In genomic region chr16:4969055-4969843, GRCm38 (mm10) we compare ENCODE assay signal across 19 mouse cellular contexts. TPM values are rescaled to one million over a fixed set of nuclear protein-coding genes. Genes with fewer than 3 reads are reported as not detected.
DNase-seq lines count a peak whose midpoint lies in the region; ATAC-seq and TF ChIP-seq lines count a peak whose summit lies in the region.
"Had no signal": no experiment of that assay in that cellular context is flagged by ENCODE, and none has a peak within 500 bp of the region (broad histone marks: within the 10 kb centered on the region; RNA-seq: fewer than 3 reads in every experiment).

No protein-coding gene starts in this region.

- TF ChIP-seq RAD21 in CH12.LX (IDR thresholded peaks at IDR 0.05; ENCODE audit: low read depth, low read length), result no peak

- dilution Hi-C loops in CH12.LX (cut with MboI; ENCODE audit: extremely low pct_ligation_motif_present, extremely low pct_unique_long_range_greater_than_20kb, low sequenced_read_pairs), result no loop called here

- no peak overlapping the region for H3K9ac ChIP-seq in CH12.LX (ENCODE audit: insufficient read depth, low read depth)
- no peak overlapping the region for H3K9ac ChIP-seq in lung, embryonic 14.5 days
- H3K9ac ChIP-seq: liver, embryonic 13.5 days had no signal

- DNase-seq in cerebellum, adult 11-12 months, result peak; percentile 9
- DNase-seq in cerebellum, adult 11 months, result no peak
- DNase-seq in CH12.LX (ENCODE audit: extremely low read depth), result peak; percentile 32
- peak; percentile 8 for DNase-seq in lung, embryonic 14.5 days
- DNase-seq in gastrocnemius, postnatal 36 days, result no peak
- no peak for DNase-seq in T-cell, adult 2 months (ENCODE audit: low spot score)
- DNase-seq in thymus, adult 18-20 months, result no peak
- DNase-seq: adrenal gland, postnatal 36 days; cerebellum, adult 18-20 months; embryo, embryonic 11 days; heart, adult 2 months; heart, postnatal 36 days; liver, embryonic 13.5 days; right cerebral cortex, postnatal 14 days had no signal

- no peak for TF ChIP-seq EP300 in CH12.LX (IDR thresholded peaks at IDR 0.05; ENCODE audit: low read length)

- no peak overlapping the region for H3K4me2 ChIP-seq in CH12.LX (ENCODE audit: insufficient read depth, low read depth, poor library complexity, severe bottlenecking)
- H3K4me2 ChIP-seq in lung, embryonic 14.5 days, result no peak overlapping the region
- H3K4me2 ChIP-seq: liver, embryonic 13.5 days had no signal

- H3K27me3 ChIP-seq in CH12.LX (replicated peaks), result no peaks in the 10 kb centered on the region
- no peaks in the 10 kb centered on the region for H3K27me3 ChIP-seq in lung, embryonic 14.5 days (ENCODE audit: insufficient read depth, low read length)
- peaks cover 3% of the 10 kb centered on the region for H3K27me3 ChIP-seq in megakaryocyte, embryonic 14.5 days (replicated peaks)
- H3K27me3 ChIP-seq: liver, embryonic 13.5 days had no signal

- H3K4me3 ChIP-seq in CH12.LX (replicated peaks in 1 of 3; ENCODE audit: low read depth in 2 of 3, low read length in 2 of 3, poor library complexity in 1 of 3), result no peak overlapping the region
- H3K4me3 ChIP-seq in lung, embryonic 14.5 days (ENCODE audit: low read depth, low read length), result no peak overlapping the region
- H3K4me3 ChIP-seq in megakaryocyte, embryonic 14.5 days (replicated peaks), result peak overlapping the region; percentile 80
- H3K4me3 ChIP-seq: heart, adult 2 months; left cerebral cortex, adult 2 months; liver, embryonic 13.5 days had no signal

- ATAC-seq in lung, embryonic 14.5 days (ENCODE audit: insufficient read depth), result no peak
- ATAC-seq: intestine, postnatal 0 days had no signal

- no peak overlapping the region; the same call in 1 of the 2 replicates for H3K27ac ChIP-seq in CH12.LX (ENCODE audit: insufficient read depth, low read depth)
- H3K27ac ChIP-seq in lung, embryonic 14.5 days (ENCODE audit: low read depth), result no peak overlapping the region
- H3K27ac ChIP-seq: heart, adult 2 months; left cerebral cortex, adult 2 months; liver, embryonic 13.5 days; stomach, postnatal 0 days had no signal

- no peaks in the 10 kb centered on the region for H3K9me3 ChIP-seq in CH12.LX (replicated peaks; ENCODE audit: low read length)
- H3K9me3 ChIP-seq in lung, embryonic 14.5 days (ENCODE audit: low read depth, low read length), result no peaks in the 10 kb centered on the region
- no peaks in the 10 kb centered on the region for H3K9me3 ChIP-seq in megakaryocyte, embryonic 14.5 days
- H3K9me3 ChIP-seq: liver, embryonic 13.5 days had no signal

- H3K4me1 ChIP-seq in CH12.LX (ENCODE audit: control insufficient read depth in 1 of 2, insufficient read depth in 2 of 2), result peaks cover 6 to 40% of the 10 kb centered on the region in 2 experiments; a peak in 3 of 4 replicates
- no peaks in the 10 kb centered on the region for H3K4me1 ChIP-seq in lung, embryonic 14.5 days (ENCODE audit: insufficient read depth)
- peaks cover 51% of the 10 kb centered on the region for H3K4me1 ChIP-seq in megakaryocyte, embryonic 14.5 days

- peaks cover 0 to 8% of the 10 kb centered on the region in 2 experiments for H3K36me3 ChIP-seq in CH12.LX (replicated peaks in 1 of 2; ENCODE audit: control insufficient read depth in 1 of 2, insufficient read depth in 1 of 2, low read length in 1 of 2)
- H3K36me3 ChIP-seq in lung, embryonic 14.5 days (ENCODE audit: insufficient read depth), result no peaks in the 10 kb centered on the region
- peaks cover 16% of the 10 kb centered on the region for H3K36me3 ChIP-seq in megakaryocyte, embryonic 14.5 days (replicated peaks; ENCODE audit: low read length)
- H3K36me3 ChIP-seq: liver, embryonic 13.5 days had no signal

- TF ChIP-seq POLR2A in CH12.LX (IDR thresholded peaks at IDR 0.05; ENCODE audit: low read depth, low read length), result no peak

- whole genome bisulfite sequencing in lung, embryonic 14.5 days, result 82% methylated on average over 5 of the region's 5 CpGs

- intact Hi-C loops in gastrocnemius, postnatal 36 days (cut with DNase I), result no loop called here

- TF ChIP-seq CTCF in CH12.LX (conservative IDR thresholded peaks at IDR 0.05 in 1 of 2, IDR thresholded peaks at IDR 0.05 in 1 of 2; ENCODE audit: low read depth in 2 of 2, low read length in 2 of 2), result no peak
- no peak for TF ChIP-seq CTCF in lung, embryonic 14.5 days (IDR thresholded peaks at IDR 0.05; ENCODE audit: low read depth)

- H3K79me2 ChIP-seq in CH12.LX (replicated peaks; ENCODE audit: control insufficient read depth, extremely low read depth, insufficient read depth, poor library complexity, severe bottlenecking), result no peaks in the 10 kb centered on the region

- in situ Hi-C loops in CH12.LX (cut with MboI; ENCODE audit: low pct_ligation_motif_present, low pct_unique_long_range_greater_than_20kb, low sequenced_read_pairs), result loop anchor here (5.0 kb wide), 1 partner anchor 38 kb away; the partner anchor contains the start of gene Smim22

TF ChIP-seq in CH12.LX, 34 proteins besides CTCF, POLR2A, EP300 and RAD21:
- no peak for TF ChIP-seq CHD2 (IDR thresholded peaks at IDR 0.05; ENCODE audit: low read length)

RNA-seq across cellular contexts. Expression of gene Anks3, which starts 5.2 kb away (rescaled TPM):
- total RNA-seq in CH12.LX (2012; rRNA removed) (24.4 and 34.0 TPM in 2 replicates), CH12.LX (2014; rRNA removed) (17.0 and 17.4 TPM in 2 replicates)
- 33.5 and 34.9 TPM in 2 replicates for polyA plus RNA-seq in CH12.LX (2012; ENCODE audit: insufficient read length, low read depth)
- 49.3 and 53.1 TPM in 2 replicates for polyA plus RNA-seq in lung, embryonic 14.5 days (2014; fragmentation: Nextera tagmentation; extraction: Ambion mirVana)
- 18.6 and 22.6 TPM in 2 replicates for polyA plus RNA-seq in megakaryocyte, embryonic 14.5 days (2012; ENCODE audit: insufficient read depth, low replicate concordance)
- 10 to 100 TPM; 12.5 to 13.2 TPM for total RNA-seq in gastrocnemius, postnatal 36 days (2021)

RNA-seq across cellular contexts. Expression of gene Sept12, which starts 28.4 kb away (rescaled TPM):
- not detected in 2 replicates for total RNA-seq in CH12.LX (2012; rRNA removed)
- total RNA-seq in CH12.LX (2014; rRNA removed), result 0.13 TPM in 1 of 2 replicates, not detected in the other
- polyA plus RNA-seq in CH12.LX (2012; ENCODE audit: insufficient read length, low read depth), result not detected in 2 replicates
- polyA plus RNA-seq in lung, embryonic 14.5 days (2014; fragmentation: Nextera tagmentation; extraction: Ambion mirVana), result 0.14 and 0.20 TPM in 2 replicates
- polyA plus RNA-seq in megakaryocyte, embryonic 14.5 days (2012; ENCODE audit: insufficient read depth, low replicate concordance), result not detected in 2 replicates
- total RNA-seq in gastrocnemius, postnatal 36 days (2021), result not detected
- total RNA-seq: adrenal gland, postnatal 36 days; heart, adult 2 months; heart, postnatal 36 days; left cerebral cortex, adult 2 months; midbrain, postnatal 0 days had no signal
- polyA plus RNA-seq: intestine, postnatal 0 days; liver, embryonic 13.5 days; midbrain, postnatal 0 days; stomach, postnatal 0 days had no signal

RNA-seq across cellular contexts. Expression of gene Nudt16l1, which starts 30.7 kb away (rescaled TPM):
- total RNA-seq in CH12.LX (2012; rRNA removed) (65.7 and 66.1 TPM in 2 replicates), CH12.LX (2014; rRNA removed) (32.8 and 36.3 TPM in 2 replicates)
- 94.9 and 101 TPM in 2 replicates for polyA plus RNA-seq in CH12.LX (2012; ENCODE audit: insufficient read length, low read depth)
- 145 and 154 TPM in 2 replicates for polyA plus RNA-seq in lung, embryonic 14.5 days (2014; fragmentation: Nextera tagmentation; extraction: Ambion mirVana)
- 13.9 and 30.1 TPM in 2 replicates for polyA plus RNA-seq in megakaryocyte, embryonic 14.5 days (2012; ENCODE audit: insufficient read depth, low replicate concordance)
- 10 to 100 TPM; 12.4 to 12.8 TPM for total RNA-seq in gastrocnemius, postnatal 36 days (2021)

RNA-seq across cellular contexts. Expression of gene Smim22, which starts 37.8 kb away (rescaled TPM):
- not detected in 2 replicates for total RNA-seq in CH12.LX (2012; rRNA removed)
- not detected in 2 replicates for total RNA-seq in CH12.LX (2014; rRNA removed)
- not detected in 2 replicates for polyA plus RNA-seq in CH12.LX (2012; ENCODE audit: insufficient read length, low read depth)
- 13.5 and 15.8 TPM in 2 replicates for polyA plus RNA-seq in lung, embryonic 14.5 days (2014; fragmentation: Nextera tagmentation; extraction: Ambion mirVana)
- not detected in 2 replicates for polyA plus RNA-seq in megakaryocyte, embryonic 14.5 days (2012; ENCODE audit: insufficient read depth, low replicate concordance)
- total RNA-seq in gastrocnemius, postnatal 36 days (2021), result not detected
- total RNA-seq: adrenal gland, postnatal 36 days; heart, adult 2 months; heart, postnatal 36 days; left cerebral cortex, adult 2 months; midbrain, postnatal 0 days had no signal
- polyA plus RNA-seq: midbrain, postnatal 0 days had no signal

RNA-seq across cellular contexts. Expression of gene Rogdi, which starts 44.1 kb away (rescaled TPM):
- total RNA-seq in CH12.LX (2012; rRNA removed), result 27.7 and 33.4 TPM in 2 replicates
- total RNA-seq in CH12.LX (2014; rRNA removed), result 21.5 and 25.1 TPM in 2 replicates
- polyA plus RNA-seq in CH12.LX (2012; ENCODE audit: insufficient read length, low read depth), result 121 and 130 TPM in 2 replicates
- 53.5 and 59.9 TPM in 2 replicates for polyA plus RNA-seq in lung, embryonic 14.5 days (2014; fragmentation: Nextera tagmentation; extraction: Ambion mirVana)
- 34.2 and 52.7 TPM in 2 replicates for polyA plus RNA-seq in megakaryocyte, embryonic 14.5 days (2012; ENCODE audit: insufficient read depth, low replicate concordance)
- 1 to 10 TPM; 4.8 to 7.0 TPM for total RNA-seq in gastrocnemius, postnatal 36 days (2021)

Comparison
In these comparisons a context has a peak if more than half of its experiments do, and no peak if none do; other contexts are left out.
1. DNase-seq: peak in cerebellum, adult 11-12 months (single experiment), CH12.LX (single experiment) and lung, embryonic 14.5 days (single experiment); none in cerebellum, adult 11 months (single experiment), gastrocnemius, postnatal 36 days (0 of 2), T-cell, adult 2 months (single experiment) and thymus, adult 18-20 months (0 of 2).